Mouse (Mus musculus) kidney, postnatal 14 days (tissue): ENCODE measurements at regions not wholly inside any gene's neighbourhood (a gene's known extent, or its start where the extent isn't known, plus 50 kb on each side); places are given as distances from the start of the nearest gene placed in this dataset.

Source experiments
- DNase-seq: peaks from one replicate; pipeline ENCODE4 v3.0.0; 2022; ENCODE audit warnings: mixed read lengths

DNA sequence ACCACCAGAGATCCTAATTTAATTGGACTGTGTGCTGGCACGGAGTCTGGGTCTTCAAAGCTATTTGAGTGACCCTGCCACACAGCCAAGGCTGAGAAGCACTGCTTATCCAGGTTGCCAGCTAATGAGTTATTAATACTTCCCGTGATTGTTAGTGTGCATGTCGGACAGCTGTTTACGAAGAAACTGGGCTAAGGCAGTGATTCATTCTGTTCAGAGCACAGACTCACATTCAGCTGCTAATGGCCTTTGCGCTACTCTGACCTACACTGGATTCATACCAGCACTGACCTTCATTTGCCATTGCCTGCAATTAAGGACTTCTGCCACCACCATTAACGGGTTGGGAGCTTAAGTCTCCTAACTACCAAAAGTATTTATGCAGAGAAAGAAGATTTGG lies 156.7 kb upstream of the Dppa4 start:
- no peak for DNase-seq

DNA sequence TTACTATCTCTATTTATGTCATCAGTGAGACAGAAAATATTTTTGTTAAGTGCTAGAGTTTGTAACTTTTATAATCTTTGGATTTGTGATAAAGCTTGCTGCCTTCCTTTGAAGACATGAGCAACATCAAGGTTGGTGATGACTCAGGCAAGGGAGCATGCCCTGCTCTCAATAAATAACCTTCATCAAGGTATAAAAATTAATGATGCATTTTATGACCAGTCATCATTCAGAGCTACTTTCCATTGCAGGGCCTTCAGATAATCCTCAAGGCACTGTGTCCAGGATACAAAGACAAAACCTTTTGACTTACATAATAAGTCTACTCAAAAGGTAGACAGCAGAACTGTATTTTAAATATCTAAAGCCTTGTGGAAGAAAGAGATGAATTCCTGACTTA lies 156.2 kb upstream of the Dppa4 start:
- no peak for DNase-seq

DNA sequence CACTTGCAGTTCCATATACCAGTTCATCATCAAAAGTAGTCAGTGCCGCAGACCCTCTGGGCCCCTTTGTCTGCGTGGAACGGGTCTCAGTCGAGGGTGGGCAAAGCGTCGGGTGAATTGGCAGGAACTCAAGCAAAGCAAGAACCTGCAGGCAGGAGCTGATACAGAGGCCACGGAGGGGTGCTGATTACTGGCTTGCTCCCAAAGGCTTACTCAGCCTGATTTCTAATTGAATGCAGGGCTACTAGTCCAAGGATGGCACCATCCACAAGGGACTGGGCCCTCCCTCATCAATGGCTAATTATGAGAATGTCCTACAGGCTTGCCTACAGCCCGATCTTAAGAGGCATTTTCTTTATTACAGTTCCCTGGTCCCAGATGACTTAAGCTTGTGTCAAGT lies 128.2 kb upstream of the Dppa4 start:
- DNase-seq = no peak

DNA sequence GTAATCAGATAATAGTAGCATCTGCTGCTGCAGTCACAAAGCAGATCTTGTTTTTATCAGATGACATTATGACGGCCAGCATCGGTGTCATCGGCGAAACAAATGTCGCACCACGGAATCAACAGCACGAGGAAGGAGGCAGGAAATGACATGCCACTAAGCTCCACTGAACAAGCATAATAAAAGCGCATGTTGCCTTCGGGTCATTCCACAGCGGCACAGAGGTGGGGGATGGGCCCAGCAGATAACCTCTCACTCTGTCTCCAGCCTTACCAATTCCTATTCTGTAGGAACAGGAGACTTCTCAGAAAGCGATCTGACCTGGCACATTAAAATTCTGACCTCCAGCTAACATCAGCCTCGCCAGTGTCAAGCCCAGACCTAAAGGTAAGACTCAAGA lies 93.1 kb upstream of the Dppa4 start:
- DNase-seq = peak; percentile 13

DNA sequence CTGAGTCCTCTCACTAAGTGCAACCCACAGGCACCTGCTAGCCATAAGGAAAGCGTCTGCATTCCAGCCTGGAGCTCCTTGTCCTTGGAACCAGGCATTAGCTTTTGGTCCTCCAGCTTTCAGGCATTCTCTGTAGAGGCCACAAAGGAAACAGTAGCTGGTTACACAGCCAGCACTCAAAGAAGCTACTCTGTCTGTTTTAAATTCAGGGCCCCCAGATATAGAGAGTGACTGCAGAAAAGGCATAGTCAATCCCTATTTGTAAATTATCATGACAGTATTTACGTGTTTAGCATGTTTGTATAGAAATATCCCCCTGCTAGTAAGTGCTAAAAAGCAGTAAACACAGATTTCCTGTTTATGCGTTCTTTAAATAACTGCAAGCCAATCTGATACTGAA lies 91.3 kb upstream of the Dppa4 start:
- no peak for DNase-seq

DNA sequence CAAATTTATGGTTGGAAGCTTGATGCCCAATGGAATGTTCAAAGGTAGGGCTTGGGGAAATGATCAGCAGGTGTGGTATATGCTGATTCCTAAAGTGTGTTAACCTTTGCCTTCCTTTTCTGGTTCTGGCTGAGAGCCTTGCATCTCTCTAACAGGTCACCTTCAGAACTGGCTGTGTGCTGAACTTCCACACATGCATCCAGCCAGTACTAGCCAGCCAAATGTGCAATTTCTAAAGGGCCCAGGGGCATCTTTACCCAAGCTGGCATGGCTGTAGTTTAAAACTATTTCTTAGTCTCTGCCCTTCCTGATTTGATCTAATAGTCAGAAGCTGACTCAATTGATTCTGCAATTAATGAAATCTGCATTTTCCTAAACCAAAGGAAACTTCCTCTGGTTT lies 68.6 kb upstream of the Dppa4 start:
- peak; percentile 66 for DNase-seq
